Mouse (Mus musculus) cerebellum, adult 2 months (tissue): ENCODE data around the gene Gucy2g. TPM values are rescaled to one million over a fixed set of nuclear protein-coding genes. Genes with fewer than 3 reads are reported as not detected.
"Not testable (repeated sequence)": the region's sequence is repeated elsewhere in the genome, so short reads cannot be mapped to it uniquely, and the experiment has no call there.

ENCODE experiments used
- DNase-seq, 2 experiments: peaks; one replicate each; pipeline ENCODE4 v3.0.0; 2021
- H3K27ac ChIP-seq: fragments of 200-500 bp; 2 replicates; pipeline ENCODE4 v1.5.1; 2012; ENCODE audit warnings: low read length, control low read depth, inconsistent platforms; ENCODE audit not compliant: insufficient read depth
- H3K27me3 ChIP-seq: fragments of 200-500 bp; 2 replicates; pipeline ENCODE4 v1.6.1; 2012; ENCODE audit warnings: inconsistent platforms, mild to moderate bottlenecking, low read length, moderate library complexity; ENCODE audit not compliant: control insufficient read depth, insufficient read depth
- H3K4me1 ChIP-seq: fragments of 200-500 bp; 2 replicates; pipeline ENCODE4 v1.6.1; 2011; ENCODE audit warnings: low read length; ENCODE audit not compliant: control insufficient read depth, insufficient read depth
- H3K4me3 ChIP-seq: fragments of 200-500 bp; replicated peaks from 2 replicates; pipeline ENCODE3; 2011; ENCODE audit warnings: mild to moderate bottlenecking, low read depth, low read length, control low read depth; ENCODE audit not compliant: insufficient read depth
- CTCF ChIP-seq: fragments of 200-500 bp; IDR thresholded peaks from 2 replicates; pipeline ENCODE4 v1.5.1; 2011; ENCODE audit warnings: low read depth, mild to moderate bottlenecking, control low read depth, low read length, moderate library complexity, borderline replicate concordance; ENCODE audit not compliant: insufficient read depth
- POLR2A ChIP-seq: fragments of 200-500 bp; IDR thresholded peaks from 2 replicates; pipeline ENCODE4 v1.6.1; 2011; ENCODE audit warnings: low read length, control low read depth, borderline replicate concordance; ENCODE audit not compliant: insufficient read depth
- WGBS: fragments of 180-500 bp; shearing (Covaris S2); methylation state at CpG from one replicate; pipeline ENCODE4 v1.1.7; 2018; 5-methylcytosine and 5-hydroxymethylcytosine counted together
- polyA plus RNA-seq: library from polyadenylated mRNA; depleted of rRNA; stranded (reverse); fragments of >200 nt; gene quantifications from 2 replicates; pipeline ENCODE4 v1.2.3, GENCODE M21; 2012; rRNA removed

Gene Gucy2g
- polyA plus RNA-seq, 1 experiment: 0.10 TPM

DNA sequence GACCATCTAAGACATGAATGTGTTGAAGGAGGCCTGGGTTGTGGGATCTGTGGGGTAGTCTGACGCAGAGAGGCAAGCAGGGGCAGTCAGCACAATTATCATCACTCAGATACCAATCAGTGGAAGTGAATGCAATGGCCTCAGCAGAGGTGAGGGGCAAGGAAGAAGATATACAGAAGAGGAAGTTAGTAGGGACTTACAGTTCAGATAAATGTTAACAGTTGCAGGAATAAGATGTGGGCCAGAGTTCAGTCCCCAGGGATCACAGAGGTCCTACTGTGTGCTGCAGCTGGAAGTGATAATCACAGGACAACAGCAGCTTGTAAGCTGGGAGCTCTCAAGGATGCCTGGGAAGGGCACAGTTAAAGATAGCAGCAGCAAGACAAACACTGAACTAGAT, 76.9 kb downstream of the Gucy2g start:
- no peaks in the 10 kb centered on the region for H3K4me1 ChIP-seq
- WGBS: 86% methylated on average over 1 of the region's 1 CpGs
- H3K27me3 ChIP-seq: no peaks in the 10 kb centered on the region
- DNase-seq: no peak
- no peak overlapping the region for H3K27ac ChIP-seq
- TF ChIP-seq POLR2A: no peak
- TF ChIP-seq CTCF: no peak
- H3K4me3 ChIP-seq: no peak overlapping the region

DNA sequence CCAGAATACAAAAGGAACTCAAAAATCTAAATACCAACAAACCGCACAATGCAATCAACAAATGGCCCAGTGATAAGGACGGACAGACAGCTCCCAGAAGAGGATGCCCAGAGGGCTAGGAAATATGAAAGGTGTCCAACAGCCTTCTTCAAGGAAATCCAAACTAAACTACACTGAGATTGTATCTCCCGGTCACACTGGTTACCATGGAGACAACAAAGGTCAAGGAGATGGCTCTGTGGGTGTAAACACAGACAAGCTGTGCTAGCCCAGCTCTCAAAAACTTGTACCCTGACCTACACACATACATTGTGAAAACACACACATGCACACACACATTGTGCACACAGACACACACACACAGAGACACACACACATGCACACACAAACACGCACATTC, 78.8 kb downstream of the Gucy2g start:
- TF ChIP-seq CTCF: no peak
- TF ChIP-seq POLR2A: no peak
- no peak overlapping the region for H3K27ac ChIP-seq
- H3K4me1 ChIP-seq: no peaks in the 10 kb centered on the region
- DNase-seq: no peak
- H3K27me3 ChIP-seq: no peaks in the 10 kb centered on the region
- WGBS: 75% methylated on average over 4 of the region's 4 CpGs
- H3K4me3 ChIP-seq: no peak overlapping the region

DNA sequence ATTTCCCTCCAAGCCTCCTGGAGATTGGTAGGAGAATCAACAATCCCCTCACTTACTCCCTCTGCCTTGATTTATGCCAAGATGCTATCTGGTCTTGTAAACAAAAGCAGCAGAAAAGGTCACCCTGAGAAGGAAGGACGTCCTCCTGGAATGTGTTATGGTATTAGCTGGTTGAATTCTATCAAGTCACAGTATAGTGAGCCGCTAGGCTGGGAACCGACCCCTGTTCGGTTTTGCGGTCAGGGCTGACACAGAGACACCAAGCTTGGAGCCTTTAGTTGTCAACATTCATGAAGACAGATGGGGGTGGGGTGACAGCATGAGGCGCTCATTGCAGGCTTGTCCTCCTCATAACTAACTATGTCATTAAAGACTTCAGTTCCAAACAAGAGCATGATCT, 81.2 kb downstream of the Gucy2g start:
- WGBS: 85% methylated on average over 6 of the region's 6 CpGs
- no peak overlapping the region for H3K27ac ChIP-seq
- no peak for DNase-seq
- no peaks in the 10 kb centered on the region for H3K4me1 ChIP-seq
- H3K4me3 ChIP-seq: no peak overlapping the region
- TF ChIP-seq POLR2A: no peak
- no peaks in the 10 kb centered on the region for H3K27me3 ChIP-seq

GRCm38 (mm10) chr19:55158606-55159005, 82.4 kb downstream of the Gucy2g start:
- Histone ChIP-seq H3K27me3 (no peaks in the 10 kb centered on the region), H3K27ac (no peak overlapping the region), H3K4me1 (no peaks in the 10 kb centered on the region), H3K4me3 (no peak overlapping the region)
- WGBS: 60% methylated on average over 8 of the region's 8 CpGs
- no peak for TF ChIP-seq POLR2A
- TF ChIP-seq CTCF: no peak
- no peak for DNase-seq

GRCm38 (mm10) chr19:55157029-55157428, 84.0 kb downstream of the Gucy2g start:
- H3K4me3 ChIP-seq: no peak overlapping the region
- WGBS: 86% methylated on average over 7 of the region's 7 CpGs

DNA sequence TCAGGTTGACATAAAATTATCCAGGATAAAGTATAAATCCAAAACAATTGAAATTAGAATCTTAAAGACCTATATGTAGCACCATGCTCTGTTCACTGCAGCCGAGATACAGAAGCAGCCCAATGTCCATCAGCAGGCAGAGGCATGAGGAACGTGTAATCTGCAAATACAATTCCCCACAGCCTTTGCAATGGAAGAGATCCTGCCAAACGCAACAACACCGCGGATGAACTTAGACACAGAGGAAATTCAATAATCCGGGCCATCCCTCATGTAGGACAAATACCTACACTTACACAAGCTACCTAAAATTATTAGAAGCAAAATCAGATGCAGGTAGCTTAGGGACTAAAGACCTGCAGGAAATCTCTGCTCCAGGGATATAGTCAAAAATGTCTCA, 88.1 kb downstream of the Gucy2g start:
- DNase-seq: no peak
- Histone ChIP-seq H3K4me1 (no peaks in the 10 kb centered on the region), H3K27me3 (no peaks in the 10 kb centered on the region), H3K4me3 (no peak overlapping the region), H3K27ac (no peak overlapping the region)
- 91% methylated on average over 6 of the region's 6 CpGs for WGBS
- TF ChIP-seq CTCF (no peak), POLR2A (no peak)

More at GRCm38 (mm10) chr19:55157029-55157428, 84.0 kb downstream of the Gucy2g start:
- Histone ChIP-seq H3K4me1 (no peaks in the 10 kb centered on the region), H3K27ac (no peak overlapping the region), H3K27me3 (no peaks in the 10 kb centered on the region)
- no peak for DNase-seq
- TF ChIP-seq CTCF (no peak), POLR2A (no peak)

- 80% methylated on average over 6 of the region's 6 CpGs for WGBS
- not testable (repeated sequence) for DNase-seq, H3K4me1 ChIP-seq, H3K27ac ChIP-seq, H3K27me3 ChIP-seq, H3K4me3 ChIP-seq
These were observed 88.8 kb downstream of the Gucy2g start for GRCm38 (mm10) chr19:55152274-55152673.

DNA sequence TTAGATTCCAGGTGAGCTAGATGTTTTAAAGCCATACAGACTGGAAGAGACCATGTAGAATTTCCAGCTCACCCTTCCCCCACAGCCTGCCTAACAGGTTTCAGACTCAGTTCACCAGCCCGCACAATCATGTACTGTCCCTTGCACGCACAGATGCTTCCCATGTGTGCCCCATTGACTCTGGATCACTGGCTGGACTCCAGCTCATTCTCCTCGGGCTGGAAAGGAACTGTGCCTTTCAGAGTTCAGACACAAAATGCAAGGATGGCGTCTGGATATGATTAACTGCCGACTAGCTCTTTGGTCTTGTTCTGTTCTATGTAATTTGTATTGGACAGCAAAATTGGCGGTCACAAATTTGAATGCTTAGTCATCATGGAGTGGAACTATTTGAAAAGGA, 91.4 kb downstream of the Gucy2g start:
- Histone ChIP-seq H3K4me3 (no peak overlapping the region), H3K27me3 (no peaks in the 10 kb centered on the region), H3K27ac (no peak overlapping the region), H3K4me1 (no peaks in the 10 kb centered on the region)
- TF ChIP-seq POLR2A (no peak), CTCF (no peak)
- WGBS: 35% methylated on average over 6 of the region's 6 CpGs
- DNase-seq: no peak

DNA sequence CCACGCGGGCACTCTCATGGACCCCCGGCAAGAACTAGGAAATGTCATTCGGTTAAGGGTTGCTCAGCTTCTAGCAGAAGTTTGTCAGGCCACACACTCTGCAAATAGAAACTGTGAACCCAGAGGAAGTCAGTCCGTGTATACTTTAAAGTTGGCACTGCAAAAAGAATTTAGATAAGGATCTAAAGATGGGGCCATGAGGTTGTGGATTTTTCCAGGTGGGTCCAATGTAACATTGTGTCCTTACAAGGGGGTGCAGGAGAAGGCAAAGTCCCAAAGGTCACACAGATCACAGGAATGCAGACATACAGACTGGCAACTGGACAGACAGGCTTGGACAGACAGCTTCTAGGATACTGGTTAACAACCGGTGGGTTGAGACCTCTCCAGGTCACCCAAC, 92.9 kb downstream of the Gucy2g start:
- WGBS: 87% methylated on average over 6 of the region's 6 CpGs
- H3K4me1 ChIP-seq: no peaks in the 10 kb centered on the region
- no peak overlapping the region for H3K4me3 ChIP-seq
- no peaks in the 10 kb centered on the region for H3K27me3 ChIP-seq
- no peak for DNase-seq
- H3K27ac ChIP-seq: no peak overlapping the region
- no peak for TF ChIP-seq POLR2A
- no peak for TF ChIP-seq CTCF

Other genes with a start within 250 kb of the Gucy2g start
- 38.4 and 41.9 TPM in 2 replicates for gene Gpam, start 114.0 kb downstream of the Gucy2g start, polyA plus RNA-seq
- 0.03 TPM in 1 of 2 replicates, not detected in the other for gene Tectb, start 60.5 kb downstream of the Gucy2g start, polyA plus RNA-seq
- gene Acsl5, start 10.7 kb upstream of the Gucy2g start, polyA plus RNA-seq: 12.6 and 14.6 TPM in 2 replicates
- gene Zdhhc6, start 74.8 kb upstream of the Gucy2g start, polyA plus RNA-seq: 26.4 and 27.0 TPM in 2 replicates
- 34.7 and 35.0 TPM in 2 replicates for gene Vti1a, start 75.1 kb upstream of the Gucy2g start, polyA plus RNA-seq